Mouse (Mus musculus) liver, adult 2 months (tissue): ENCODE data around the gene Pogk.

ENCODE experiments used
- CTCF ChIP-seq: fragments of 200-500 bp; IDR thresholded peaks from 2 replicates; pipeline ENCODE4 v1.5.1; 2011; ENCODE audit warnings: low read depth, low read length, control low read depth
- POLR2A ChIP-seq: fragments of 200-500 bp; IDR thresholded peaks from 2 replicates; pipeline ENCODE4 v1.6.1; 2011; ENCODE audit warnings: low read length, control low read depth; ENCODE audit not compliant: insufficient read depth; ENCODE audit errors: extremely low read depth

DNA sequence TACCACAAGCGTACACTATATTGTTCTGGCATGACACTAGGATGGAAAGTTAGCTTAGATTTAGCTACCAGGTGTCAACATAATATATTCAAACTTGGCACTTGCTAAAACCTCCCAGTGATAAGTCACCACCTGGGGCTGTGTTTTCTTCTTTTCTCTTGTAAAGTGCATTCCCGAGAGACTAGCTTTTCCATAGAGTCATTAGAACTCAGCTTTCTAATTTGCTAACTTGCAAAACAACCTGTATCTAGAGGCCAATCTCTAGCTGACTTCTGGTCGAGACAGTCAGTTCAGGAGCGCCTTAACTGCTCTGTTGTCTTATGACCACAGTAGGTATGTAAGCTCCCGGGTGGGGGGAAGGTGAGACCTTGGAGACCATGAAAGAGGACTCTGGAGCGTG is 29.8 kb upstream of the Pogk start:
- TF ChIP-seq POLR2A (no peak), CTCF (no peak)
